Mouse (Mus musculus): ENCODE measurements around the gene Hpcal1. TPM values are rescaled to one million over a fixed set of nuclear protein-coding genes. Genes with fewer than 3 reads are reported as not detected.
"Not testable (repeated sequence)": the region's sequence is repeated elsewhere in the genome, so short reads cannot be mapped to it uniquely, and the experiment has no call there.

Hpcal1 gene
- polyA plus RNA-seq, 1 experiment, result not detected

GRCm38 (mm10) chr12:17795660-17796278, 105.1 kb downstream of the Hpcal1 start:
- H3K4me1 ChIP-seq (ENCODE audit: control insufficient read depth, insufficient read depth, low read length), result no peaks in the 10 kb centered on the region
- TF ChIP-seq CTCF (IDR thresholded peaks at IDR 0.05; ENCODE audit: insufficient read depth, low read depth, low read length) (no peak), POLR2A (IDR thresholded peaks at IDR 0.05; ENCODE audit: insufficient read depth, low read depth, low read length) (no peak)
- WGBS, result 60% methylated on average over 3 of the region's 3 CpGs
- no peak overlapping the region for H3K4me3 ChIP-seq (ENCODE audit: insufficient read depth, low read depth, low read length)
- H3K27ac ChIP-seq (ENCODE audit: insufficient read depth, low read depth, low read length), result no peak overlapping the region

- WGBS, result 86% methylated on average over 11 of the region's 11 CpGs
- H3K4me1 ChIP-seq (ENCODE audit: control insufficient read depth, insufficient read depth, low read length); H3K4me3 ChIP-seq (ENCODE audit: insufficient read depth, low read depth, low read length); H3K27ac ChIP-seq (ENCODE audit: insufficient read depth, low read depth, low read length): not testable (repeated sequence)
These were observed 107.6 kb downstream of the Hpcal1 start for GRCm38 (mm10) chr12:17798261-17798660.

- Histone ChIP-seq H3K4me3 (ENCODE audit: insufficient read depth, low read depth, low read length) (no peak overlapping the region), H3K27ac (ENCODE audit: insufficient read depth, low read depth, low read length) (no peak overlapping the region), H3K4me1 (ENCODE audit: control insufficient read depth, insufficient read depth, low read length) (no peaks in the 10 kb centered on the region)
- TF ChIP-seq POLR2A (IDR thresholded peaks at IDR 0.05; ENCODE audit: insufficient read depth, low read depth, low read length) (no peak), CTCF (IDR thresholded peaks at IDR 0.05; ENCODE audit: insufficient read depth, low read depth, low read length) (no peak)
- 4% methylated on average over 2 of the region's 2 CpGs for WGBS
These were observed 117.9 kb downstream of the Hpcal1 start for GRCm38 (mm10) chr12:17808542-17808941.

- not testable (repeated sequence) for H3K27ac ChIP-seq (ENCODE audit: insufficient read depth, low read depth, low read length); H3K4me3 ChIP-seq (ENCODE audit: insufficient read depth, low read depth, low read length); H3K4me1 ChIP-seq (ENCODE audit: control insufficient read depth, insufficient read depth, low read length)
- WGBS, result 51% methylated on average over 1 of the region's 1 CpGs
These were observed 144.6 kb downstream of the Hpcal1 start for GRCm38 (mm10) chr12:17835279-17835678.

Other genes with a start within 250 kb of the Hpcal1 start
- gene Odc1, start 146.1 kb upstream of the Hpcal1 start, polyA plus RNA-seq (2012; ENCODE audit: insufficient read depth, insufficient read length, low replicate concordance, missing spikeins), result not detected in 2 replicates

Data from olfactory bulb, adult 2 months (tissue).